ENCODE assay signal across 9 mouse cellular contexts in genomic region chr17:84510355-84510754, GRCm38 (mm10). TPM values are rescaled to one million over a fixed set of nuclear protein-coding genes. Genes with fewer than 3 reads are reported as not detected.
DNase-seq lines count a peak whose midpoint lies in the region; ATAC-seq lines count a peak whose summit lies in the region.
"Had no signal": no experiment of that assay in that cellular context is flagged by ENCODE, and none has a peak within 500 bp of the region (broad histone marks: within the 10 kb centered on the region; RNA-seq: fewer than 3 reads in every experiment).

No protein-coding gene starts in this region.

- no peaks in the 10 kb centered on the region for H3K9me3 ChIP-seq in embryonic facial prominence, embryonic 13.5 days
- H3K9me3 ChIP-seq: liver, embryonic 15.5 days had no signal

- no peak overlapping the region for H3K4me3 ChIP-seq in embryonic facial prominence, embryonic 13.5 days
- H3K4me3 ChIP-seq: liver, embryonic 15.5 days had no signal

- peak overlapping the region; percentile 85; the same call in 1 of the 2 replicates for H3K4me2 ChIP-seq in embryonic facial prominence, embryonic 13.5 days
- H3K4me2 ChIP-seq: liver, embryonic 15.5 days had no signal

- DNase-seq in right cerebral cortex, adult 18-20 months: peak; percentile 80
- DNase-seq in right cerebral cortex, postnatal 14 days: no peak
- peak; percentile 31 to 33 for DNase-seq in heart, postnatal 14 days
- DNase-seq in left cerebral cortex, adult 18-20 months (ENCODE audit: low spot score in 2 of 2): peak; percentile 59 to 68
- peak; percentile 47 for DNase-seq in skeletal muscle tissue, adult 2 months (ENCODE audit: low read depth, low spot score)
- DNase-seq in natural killer cell, adult 2 months (ENCODE audit: low spot score in 2 of 2): no peak
- no peak for DNase-seq in spleen, adult 18-20 months

- no peak for ATAC-seq in embryonic facial prominence, embryonic 13.5 days (ENCODE audit: insufficient number of reproducible peaks, insufficient read depth, low FRiP score, low TSS enrichment, low read depth)

- H3K36me3 ChIP-seq in embryonic facial prominence, embryonic 13.5 days: no peaks in the 10 kb centered on the region
- H3K36me3 ChIP-seq: liver, embryonic 15.5 days had no signal

- WGBS in embryonic facial prominence, embryonic 13.5 days: 20% methylated on average over 5 of the region's 5 CpGs

- intact Hi-C loops in heart, postnatal 14 days (cut with DNase I): no loop called here

- H3K27me3 ChIP-seq in embryonic facial prominence, embryonic 13.5 days: no peaks in the 10 kb centered on the region

- peaks cover 26% of the 10 kb centered on the region for H3K4me1 ChIP-seq in embryonic facial prominence, embryonic 13.5 days

- H3K27ac ChIP-seq in embryonic facial prominence, embryonic 13.5 days: peak overlapping the region; percentile 80
- H3K27ac ChIP-seq: liver, embryonic 15.5 days had no signal

- no peak overlapping the region for H3K9ac ChIP-seq in embryonic facial prominence, embryonic 13.5 days
- H3K9ac ChIP-seq: liver, embryonic 15.5 days had no signal

RNA-seq across cellular contexts. Expression of gene Plekhh2, which starts 1.3 kb away (rescaled TPM):
- polyA plus RNA-seq in embryonic facial prominence, embryonic 13.5 days (2015; fragmentation: Nextera tagmentation; extraction: Ambion mirVana): 8.7 and 9.2 TPM in 2 replicates
- total RNA-seq in heart, postnatal 14 days (2021): 1 to 10 TPM; 4.9 to 6.3 TPM
- 1 to 10 TPM; 4.9 to 6.8 TPM for total RNA-seq in left cerebral cortex, adult 18-20 months (2021)

RNA-seq across cellular contexts. Expression of gene Thada, which starts 44.4 kb away (rescaled TPM):
- polyA plus RNA-seq in embryonic facial prominence, embryonic 13.5 days (2015; fragmentation: Nextera tagmentation; extraction: Ambion mirVana): 9.5 and 10.3 TPM in 2 replicates
- total RNA-seq in heart, postnatal 14 days (2021): 10 to 100 TPM in 1 of 2 experiments, 1 to 10 TPM in 1; 9.1 to 10.1 TPM
- 10 to 100 TPM; 11.6 to 14.9 TPM for total RNA-seq in left cerebral cortex, adult 18-20 months (2021)

Comparison
In these comparisons a context has a peak if more than half of its experiments do, and no peak if none do; other contexts are left out.
1. DNase-seq: peak in right cerebral cortex, adult 18-20 months (single experiment), heart, postnatal 14 days (2 of 2), left cerebral cortex, adult 18-20 months (2 of 2) and skeletal muscle tissue, adult 2 months (single experiment); none in right cerebral cortex, postnatal 14 days (single experiment), natural killer cell, adult 2 months (0 of 2) and spleen, adult 18-20 months (0 of 2).